ENCODE assay signal across 10 mouse cellular contexts in genomic region chr6:41542983-41543382, GRCm38 (mm10). TPM values are rescaled to one million over a fixed set of nuclear protein-coding genes. Genes with fewer than 3 reads are reported as not detected.
DNase-seq lines count a peak whose midpoint lies in the region; ATAC-seq lines count a peak whose summit lies in the region.
"Had no signal": no experiment of that assay in that cellular context is flagged by ENCODE, and none has a peak within 500 bp of the region (broad histone marks: within the 10 kb centered on the region; RNA-seq: fewer than 3 reads in every experiment).

No protein-coding gene starts in this region.

- H3K27me3 ChIP-seq in heart, embryonic 16.5 days (ENCODE audit: control insufficient read depth, insufficient read depth, low read length), result no peaks in the 10 kb centered on the region
- H3K27me3 ChIP-seq in forebrain, embryonic 14.5 days (replicated peaks; ENCODE audit: control insufficient read depth, insufficient read depth, low read length), result no peaks in the 10 kb centered on the region
- peaks cover 27% of the 10 kb centered on the region for H3K27me3 ChIP-seq in midbrain, embryonic 10.5 days (ENCODE audit: low read depth, poor library complexity, severe bottlenecking)

- peak overlapping the region; percentile 10; the same call in 1 of the 2 replicates for H3K9ac ChIP-seq in heart, embryonic 16.5 days (ENCODE audit: low read length)
- H3K9ac ChIP-seq in forebrain, embryonic 14.5 days (ENCODE audit: low read length), result no peak overlapping the region; the same call in 1 of the 2 replicates

- peak overlapping the region; percentile 58 for H3K4me2 ChIP-seq in heart, embryonic 16.5 days (ENCODE audit: low read depth, low read length)
- H3K4me2 ChIP-seq in forebrain, embryonic 14.5 days (ENCODE audit: low read length), result peak overlapping the region; percentile 56

- ATAC-seq in heart, embryonic 16.5 days (replicated peaks; ENCODE audit: extremely low read depth, insufficient read depth, low FRiP score), result no peak
- ATAC-seq in forebrain, embryonic 14.5 days, result no peak

- H3K4me3 ChIP-seq in heart, embryonic 16.5 days (ENCODE audit: low read length), result peak overlapping the region; percentile 49
- peak overlapping the region; percentile 24; the same call in 1 of the 2 replicates for H3K4me3 ChIP-seq in forebrain, embryonic 14.5 days (ENCODE audit: low read depth, low read length)
- H3K4me3 ChIP-seq in midbrain, embryonic 10.5 days, result peak overlapping the region; percentile 52

- H3K36me3 ChIP-seq in heart, embryonic 16.5 days (ENCODE audit: control insufficient read depth, insufficient read depth), result no peaks in the 10 kb centered on the region
- H3K36me3 ChIP-seq in forebrain, embryonic 14.5 days (ENCODE audit: control insufficient read depth, insufficient read depth, low read length), result no peaks in the 10 kb centered on the region
- no peaks in the 10 kb centered on the region for H3K36me3 ChIP-seq in midbrain, embryonic 10.5 days

- no peaks in the 10 kb centered on the region for H3K9me3 ChIP-seq in heart, embryonic 16.5 days (replicated peaks; ENCODE audit: control insufficient read depth, low read length)
- H3K9me3 ChIP-seq in forebrain, embryonic 14.5 days (replicated peaks; ENCODE audit: control insufficient read depth, low read length), result no peaks in the 10 kb centered on the region
- no peaks in the 10 kb centered on the region for H3K9me3 ChIP-seq in midbrain, embryonic 10.5 days (replicated peaks)

- no peak for DNase-seq in heart, adult 8-10 months (ENCODE audit: low spot score)
- peak; percentile 10 for DNase-seq in Muller cell, postnatal 12 days (ENCODE audit: inconsistent ontology term)
- peak; percentile 18 for DNase-seq in forebrain, embryonic 14.5 days (ENCODE audit: low spot score)
- no peak for DNase-seq in midbrain, embryonic 10.5 days (ENCODE audit: low spot score)
- no peak for DNase-seq in cerebellum, postnatal 25 days
- no peak for DNase-seq in ovary, adult 18-20 months (ENCODE audit: low spot score)
- no peak for DNase-seq in gastrocnemius, adult 8-10 months (ENCODE audit: low spot score in 2 of 2)

- H3K27ac ChIP-seq in heart, embryonic 16.5 days (ENCODE audit: low read length), result peak overlapping the region; percentile 49; the same call in 1 of the 2 replicates
- H3K27ac ChIP-seq in forebrain, embryonic 14.5 days (ENCODE audit: low read depth, low read length), result no peak overlapping the region
- H3K27ac ChIP-seq in midbrain, embryonic 10.5 days (replicated peaks), result 0 out of 2 replicates have a peak overlapping the region, but pooled peaks have one; percentile 34

- 14% methylated on average over 3 of the region's 3 CpGs for WGBS in heart, embryonic 16.5 days
- 12% methylated on average over 3 of the region's 3 CpGs for WGBS in forebrain, embryonic 14.5 days
- WGBS in midbrain, embryonic 10.5 days, result 13% methylated on average over 3 of the region's 3 CpGs

- no peaks in the 10 kb centered on the region for H3K4me1 ChIP-seq in heart, embryonic 16.5 days (ENCODE audit: control insufficient read depth, insufficient read depth, low read length)
- H3K4me1 ChIP-seq in forebrain, embryonic 14.5 days (ENCODE audit: control insufficient read depth, insufficient read depth, low read length), result peaks cover 5% of the 10 kb centered on the region; the same call in 1 of the 2 replicates
- H3K4me1 ChIP-seq in midbrain, embryonic 10.5 days, result peaks cover 18% of the 10 kb centered on the region

RNA-seq across cellular contexts. Expression of gene Prss2, which starts 21.4 kb away (rescaled TPM):
- 0.30 TPM in 1 of 2 replicates, not detected in the other for polyA plus RNA-seq in heart, embryonic 16.5 days (2015; fragmentation: Nextera tagmentation; extraction: Ambion mirVana)
- total RNA-seq in heart, adult 8-10 months (2022), result not detected
- polyA plus RNA-seq in forebrain, embryonic 14.5 days (2014; fragmentation: Nextera tagmentation; extraction: Ambion mirVana), result not detected in 2 replicates
- not detected in 2 replicates for polyA plus RNA-seq in midbrain, embryonic 10.5 days (2016; fragmentation: Nextera tagmentation; extraction: Ambion mirVana)
- not detected for total RNA-seq in gastrocnemius, adult 8-10 months (2022)
- total RNA-seq: ES-E14; gastrocnemius, postnatal 4 days had no signal

Comparison
In these comparisons a context has a peak if more than half of its experiments do, and no peak if none do; other contexts are left out.
1. DNase-seq: peak in Muller cell, postnatal 12 days (single experiment) and forebrain, embryonic 14.5 days (single experiment); none in heart, adult 8-10 months (single experiment), midbrain, embryonic 10.5 days (single experiment), cerebellum, postnatal 25 days (0 of 2), ovary, adult 18-20 months (single experiment) and gastrocnemius, adult 8-10 months (0 of 2).
2. Peak in every context shown above with its lines, with median percentiles within 50 percentile points of each other: H3K4me3 ChIP-seq.